Mouse (Mus musculus): Measurements from ENCODE around the gene Lst1. TPM values are rescaled to one million over a fixed set of nuclear protein-coding genes. Genes with fewer than 3 reads are reported as not detected.

Gene Lst1
- polyA plus RNA-seq, 1 experiment = 17.7 TPM

DNA sequence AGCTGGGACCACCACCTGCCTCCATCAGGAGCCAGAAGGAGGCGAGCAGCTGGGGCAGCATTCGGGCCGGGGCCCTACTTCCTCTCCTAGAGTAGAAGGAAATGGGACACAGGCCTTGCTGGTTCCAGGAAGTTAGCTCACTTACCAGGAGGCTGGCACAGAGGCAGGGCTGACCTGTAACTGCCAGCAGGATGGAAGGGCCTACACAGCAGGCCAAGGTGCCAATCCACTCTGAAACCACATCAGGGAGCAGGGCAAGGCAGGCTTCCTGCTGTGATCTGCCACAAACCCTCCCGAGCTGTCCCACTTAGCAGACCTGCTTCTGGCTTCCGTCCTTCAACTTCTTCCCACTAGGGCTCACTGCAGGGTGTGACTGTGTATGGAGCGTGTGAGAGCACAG is 34.1 kb upstream of the Lst1 start:
- Histone ChIP-seq H3K4me3 (ENCODE audit: insufficient read depth, low read depth, low read length) (no peak overlapping the region), H3K27ac (ENCODE audit: insufficient read depth, low read depth, low read length) (no peak overlapping the region), H3K36me3 (ENCODE audit: control insufficient read depth, insufficient read depth, low read length) (no peaks in the 10 kb centered on the region; the same call in 1 of the 2 replicates), H3K4me1 (ENCODE audit: control insufficient read depth, insufficient read depth, low read length) (peaks cover 2% of the 10 kb centered on the region; the same call in 1 of the 2 replicates), H3K27me3 (replicated peaks; ENCODE audit: control insufficient read depth, insufficient read depth, low read length) (no peaks in the 10 kb centered on the region)
- DNase-seq = no peak
- no peak for TF ChIP-seq CTCF (conservative IDR thresholded peaks at IDR 0.05; ENCODE audit: insufficient read depth, insufficient read length, low read depth, low read length)
- no peak for TF ChIP-seq POLR2A (IDR thresholded peaks at IDR 0.05; ENCODE audit: low read depth, low read length)
- WGBS = 59% methylated on average over 6 of the region's 6 CpGs

DNA sequence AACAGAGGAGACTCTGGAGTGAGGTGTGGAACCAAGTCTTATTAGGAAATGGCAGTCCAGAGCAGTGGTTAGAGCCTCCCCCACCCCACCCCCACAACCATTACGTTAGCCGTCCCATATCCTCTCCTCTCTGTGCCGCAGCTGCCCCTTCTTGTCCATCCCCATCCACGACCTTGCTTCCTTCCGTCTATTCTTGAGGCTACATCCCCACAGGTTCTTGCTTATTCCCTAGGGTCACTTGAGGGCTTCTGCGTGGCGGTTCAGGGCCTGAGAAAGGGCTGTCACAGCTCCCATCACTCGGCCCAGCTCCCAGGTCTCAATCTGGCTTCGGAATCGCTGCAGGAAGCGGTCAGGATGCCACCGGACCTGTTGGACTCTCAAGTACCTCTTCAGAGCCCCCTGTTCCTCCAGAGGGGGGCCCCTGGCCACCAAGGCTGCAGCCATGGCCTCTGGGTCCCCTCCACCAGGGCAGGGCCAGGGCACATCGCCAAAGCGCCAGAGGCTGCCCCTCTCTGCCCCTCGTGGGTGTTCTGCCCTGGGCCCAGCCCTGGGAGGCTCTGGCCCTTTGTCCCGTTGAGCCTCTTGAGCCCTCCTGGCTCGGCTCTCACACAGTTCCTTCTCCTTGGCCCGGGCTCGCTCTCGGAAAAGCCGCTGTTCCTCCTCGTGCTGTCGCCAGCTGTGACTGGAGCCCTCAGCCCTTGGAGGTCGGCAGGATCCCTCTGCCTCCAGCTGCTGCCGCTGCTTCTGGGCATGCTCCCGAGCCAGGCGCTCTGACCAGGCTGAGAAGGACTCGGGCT is 32.1 kb upstream of the Lst1 start, which contains the start of gene Gm16181:
TSS of gene Gm16181 (plus strand) at position 679 of the 797 bp plus-strand sequence.
- Histone ChIP-seq H3K36me3 (ENCODE audit: control insufficient read depth, insufficient read depth, low read length) (no peaks in the 10 kb centered on the region; the same call in 1 of the 2 replicates), H3K4me3 (ENCODE audit: insufficient read depth, low read depth, low read length) (no peak within 1 kb of the TSS), H3K27me3 (replicated peaks; ENCODE audit: control insufficient read depth, insufficient read depth, low read length) (no peaks in the 10 kb centered on the region), H3K27ac (ENCODE audit: insufficient read depth, low read depth, low read length) (peak within 1 kb of the TSS; percentile 67), H3K4me1 (ENCODE audit: control insufficient read depth, insufficient read depth, low read length) (peaks cover 2% of the 10 kb centered on the region; the same call in 1 of the 2 replicates)
- DNase-seq = peak; percentile 50
- 57% methylated on average over 28 of the region's 28 CpGs for WGBS
- TF ChIP-seq CTCF (conservative IDR thresholded peaks at IDR 0.05; ENCODE audit: insufficient read depth, insufficient read length, low read depth, low read length) = no peak
- TF ChIP-seq POLR2A (IDR thresholded peaks at IDR 0.05; ENCODE audit: low read depth, low read length) = no peak

DNA sequence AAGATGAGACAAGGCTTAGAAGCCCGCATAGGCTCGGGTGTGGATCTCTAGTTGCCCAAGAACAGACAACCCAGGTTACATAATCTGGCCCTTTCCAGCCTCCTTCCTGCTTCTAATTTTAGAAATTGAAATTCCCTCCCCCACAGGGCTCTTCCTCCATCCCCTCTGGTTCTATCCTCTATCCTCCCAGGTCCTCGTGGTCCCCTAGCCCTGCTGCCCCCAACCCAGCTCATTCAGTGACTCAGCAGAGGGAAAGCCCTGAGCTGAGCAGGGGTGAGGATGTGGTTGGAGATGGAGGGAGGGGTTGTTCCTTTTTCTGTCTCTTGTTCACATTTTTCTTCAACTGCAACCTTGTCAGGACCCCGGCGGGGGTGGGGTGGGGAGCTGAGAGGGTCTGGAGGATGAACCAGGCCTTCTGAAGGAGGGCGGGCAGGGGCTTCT is 31.4 kb upstream of the Lst1 start:
- peaks cover 2% of the 10 kb centered on the region; the same call in 1 of the 2 replicates for H3K4me1 ChIP-seq (ENCODE audit: control insufficient read depth, insufficient read depth, low read length)
- DNase-seq = no peak
- no peak for TF ChIP-seq CTCF (conservative IDR thresholded peaks at IDR 0.05; ENCODE audit: insufficient read depth, insufficient read length, low read depth, low read length)
- no peak for TF ChIP-seq POLR2A (IDR thresholded peaks at IDR 0.05; ENCODE audit: low read depth, low read length)
- no peaks in the 10 kb centered on the region for H3K27me3 ChIP-seq (replicated peaks; ENCODE audit: control insufficient read depth, insufficient read depth, low read length)
- 58% methylated on average over 6 of the region's 6 CpGs for WGBS
- H3K4me3 ChIP-seq (ENCODE audit: insufficient read depth, low read depth, low read length) = no peak overlapping the region
- H3K36me3 ChIP-seq (ENCODE audit: control insufficient read depth, insufficient read depth, low read length) = no peaks in the 10 kb centered on the region; the same call in 1 of the 2 replicates
- peak overlapping the region; percentile 67 for H3K27ac ChIP-seq (ENCODE audit: insufficient read depth, low read depth, low read length)

DNA sequence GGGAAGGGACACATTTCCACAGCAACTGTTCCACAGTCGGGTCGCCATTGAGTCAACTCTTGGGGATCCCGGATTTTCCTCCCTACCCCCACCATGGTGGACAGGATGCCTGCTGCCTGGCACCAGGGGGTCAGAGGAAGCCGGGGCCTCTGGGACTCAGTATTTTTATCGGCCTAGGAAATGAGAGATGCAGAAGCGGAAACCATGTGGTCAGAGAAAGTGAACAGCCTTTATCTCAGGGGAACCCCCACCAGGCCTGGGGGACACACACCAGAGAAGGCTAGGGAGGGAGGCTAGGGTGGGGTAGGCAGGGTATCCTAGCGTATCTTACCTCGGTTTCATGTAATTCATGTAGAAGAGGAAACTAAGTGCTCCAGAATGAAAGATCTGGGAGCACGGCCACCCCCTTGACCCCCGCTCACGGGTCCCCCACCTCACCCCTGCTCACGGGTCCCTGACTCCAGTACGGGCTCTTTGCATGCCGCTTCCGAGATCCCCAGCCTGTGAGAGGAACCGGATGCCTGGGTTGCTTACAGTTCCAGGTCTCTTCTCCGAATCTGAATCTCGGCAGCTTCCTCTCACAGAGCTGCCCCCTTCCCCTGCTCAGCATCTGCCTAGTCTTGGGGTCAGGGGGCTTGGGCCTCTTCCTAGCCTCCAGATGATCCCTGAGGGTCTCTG is 30.4 kb upstream of the Lst1 start:
- peaks cover 2% of the 10 kb centered on the region; the same call in 1 of the 2 replicates for H3K4me1 ChIP-seq (ENCODE audit: control insufficient read depth, insufficient read depth, low read length)
- no peak overlapping the region for H3K4me3 ChIP-seq (ENCODE audit: insufficient read depth, low read depth, low read length)

DNA sequence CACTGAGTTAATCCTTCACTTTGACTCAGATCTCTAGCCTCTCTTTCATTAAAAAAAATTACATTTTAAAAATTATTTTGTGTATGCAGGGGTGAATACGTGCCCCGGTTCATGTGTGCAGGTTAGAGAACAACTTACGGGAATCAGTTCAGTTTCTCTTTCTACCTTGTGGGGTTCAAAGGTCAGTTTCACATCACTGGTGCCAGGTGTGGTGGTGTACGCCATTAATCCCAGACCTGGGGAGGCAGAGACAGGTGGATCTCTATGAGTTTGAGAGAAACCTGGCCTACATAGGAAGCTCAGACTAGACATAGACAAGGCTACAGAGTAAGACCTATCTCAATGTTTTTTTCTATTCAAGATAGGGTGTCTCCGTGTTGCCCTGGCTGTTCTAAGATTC is 24.8 kb upstream of the Lst1 start:
- 75% methylated on average over 5 of the region's 5 CpGs for WGBS
- TF ChIP-seq POLR2A (IDR thresholded peaks at IDR 0.05; ENCODE audit: low read depth, low read length) (no peak), CTCF (conservative IDR thresholded peaks at IDR 0.05; ENCODE audit: insufficient read depth, insufficient read length, low read depth, low read length) (no peak)
- Histone ChIP-seq H3K4me1 (ENCODE audit: control insufficient read depth, insufficient read depth, low read length) (no peaks in the 10 kb centered on the region), H3K27me3 (replicated peaks; ENCODE audit: control insufficient read depth, insufficient read depth, low read length) (no peaks in the 10 kb centered on the region), H3K36me3 (ENCODE audit: control insufficient read depth, insufficient read depth, low read length) (no peaks in the 10 kb centered on the region), H3K27ac (ENCODE audit: insufficient read depth, low read depth, low read length) (no peak overlapping the region), H3K4me3 (ENCODE audit: insufficient read depth, low read depth, low read length) (no peak overlapping the region)
- no peak for DNase-seq

More for the DNA sequence above, 30.4 kb upstream of the Lst1 start:
- H3K27ac ChIP-seq (ENCODE audit: insufficient read depth, low read depth, low read length) = peak overlapping the region; percentile 67
- no peak for TF ChIP-seq CTCF (conservative IDR thresholded peaks at IDR 0.05; ENCODE audit: insufficient read depth, insufficient read length, low read depth, low read length)
- no peak for TF ChIP-seq POLR2A (IDR thresholded peaks at IDR 0.05; ENCODE audit: low read depth, low read length)
- WGBS = 72% methylated on average over 18 of the region's 18 CpGs
- no peaks in the 10 kb centered on the region for H3K27me3 ChIP-seq (replicated peaks; ENCODE audit: control insufficient read depth, insufficient read depth, low read length)
- DNase-seq = peak; percentile 64
- no peaks in the 10 kb centered on the region; the same call in 1 of the 2 replicates for H3K36me3 ChIP-seq (ENCODE audit: control insufficient read depth, insufficient read depth, low read length)

DNA sequence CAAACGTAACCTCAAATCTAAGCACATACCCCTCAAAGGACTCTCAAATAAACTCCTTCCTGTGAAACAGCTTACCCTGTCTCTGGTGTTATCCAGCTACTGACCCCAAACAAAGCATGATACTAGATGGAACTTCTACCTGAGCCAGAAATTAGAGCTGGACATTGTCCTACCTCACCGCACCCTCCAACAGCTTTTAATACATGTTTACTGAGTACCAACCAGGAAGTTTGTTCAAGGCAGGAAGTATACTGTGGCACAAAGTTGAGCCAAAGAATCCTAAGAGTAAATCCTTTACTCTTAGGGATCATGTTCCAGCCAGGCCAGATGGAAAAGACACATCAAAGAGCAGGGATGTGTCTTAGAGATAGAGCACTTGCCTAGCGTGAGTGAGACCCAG is 22.4 kb upstream of the Lst1 start:
- 62% methylated on average over 3 of the region's 3 CpGs for WGBS
- no peak overlapping the region for H3K27ac ChIP-seq (ENCODE audit: insufficient read depth, low read depth, low read length)
- H3K27me3 ChIP-seq (replicated peaks; ENCODE audit: control insufficient read depth, insufficient read depth, low read length) = no peaks in the 10 kb centered on the region
- H3K4me1 ChIP-seq (ENCODE audit: control insufficient read depth, insufficient read depth, low read length) = no peaks in the 10 kb centered on the region
- no peak for DNase-seq
- no peak overlapping the region for H3K4me3 ChIP-seq (ENCODE audit: insufficient read depth, low read depth, low read length)
- no peaks in the 10 kb centered on the region for H3K36me3 ChIP-seq (ENCODE audit: control insufficient read depth, insufficient read depth, low read length)
- TF ChIP-seq CTCF (conservative IDR thresholded peaks at IDR 0.05; ENCODE audit: insufficient read depth, insufficient read length, low read depth, low read length) (no peak), POLR2A (IDR thresholded peaks at IDR 0.05; ENCODE audit: low read depth, low read length) (no peak)

All from kidney, adult 2 months (tissue).